Mouse (Mus musculus): ENCODE measurements around the gene Gm18336. TPM values are rescaled to one million over a fixed set of nuclear protein-coding genes. Genes with fewer than 3 reads are reported as not detected.
"Not testable (repeated sequence)": the region's sequence is repeated elsewhere in the genome, so short reads cannot be mapped to it uniquely, and the experiment has no call there.

The Gm18336 gene
- total RNA-seq (2021): not detected in 2 replicates
- long read RNA-seq: 0 reads

GRCm38 (mm10) chrX:73398636-73399035, at the start of gene Gm18336:
Gene Gm18336, minus strand, starts transcription at chrX:73398736.
- not testable (repeated sequence) for DNase-seq

- DNase-seq: no peak
Observed at GRCm38 (mm10) chrX:73441428-73441827, 42.9 kb upstream of the Gm18336 start.

- DNase-seq: no peak
Observed at GRCm38 (mm10) chrX:73435252-73435651, 36.7 kb upstream of the Gm18336 start, which contains the start of gene Trex2. Gene Trex2, minus strand, starts transcription at chrX:73435344.

- DNase-seq: no peak
Observed at GRCm38 (mm10) chrX:73432850-73433249, 34.3 kb upstream of the Gm18336 start.

- DNase-seq: no peak
Observed at GRCm38 (mm10) chrX:73430036-73430435, 31.5 kb upstream of the Gm18336 start.

GRCm38 (mm10) chrX:73412767-73413166, 14.2 kb upstream of the Gm18336 start:
- no peak for DNase-seq

- DNase-seq: peak; percentile 17
Observed at GRCm38 (mm10) chrX:73410880-73411517, 12.5 kb upstream of the Gm18336 start, which contains the start of gene Zfp92. Gene Zfp92, plus strand, starts transcription at chrX:73411096.

GRCm38 (mm10) chrX:73401616-73402015, 3.1 kb upstream of the Gm18336 start:
- DNase-seq: no peak

- no peak for DNase-seq
Observed at GRCm38 (mm10) chrX:73400951-73401350, 2.4 kb upstream of the Gm18336 start.

- DNase-seq: peak; percentile 46
Observed at GRCm38 (mm10) chrX:73396446-73396845, 2.1 kb downstream of the Gm18336 start.

- no peak for DNase-seq
Observed at GRCm38 (mm10) chrX:73391481-73391880, 7.1 kb downstream of the Gm18336 start.

GRCm38 (mm10) chrX:73384924-73385323, 13.6 kb downstream of the Gm18336 start:
- no peak for DNase-seq

- no peak for DNase-seq
Observed at GRCm38 (mm10) chrX:73384419-73384818, 14.1 kb downstream of the Gm18336 start.

GRCm38 (mm10) chrX:73363291-73363690, 35.2 kb downstream of the Gm18336 start:
- no peak for DNase-seq

- DNase-seq: no peak
Observed at GRCm38 (mm10) chrX:73356719-73357118, 41.8 kb downstream of the Gm18336 start.

- DNase-seq: no peak
Observed at GRCm38 (mm10) chrX:73356163-73356562, 42.4 kb downstream of the Gm18336 start.

Other genes starting within 250 kb of the Gm18336 start
- not detected in 2 replicates for gene Xlr5b, start 249.9 kb downstream of the Gm18336 start, total RNA-seq (2021)
- not detected in 2 replicates for gene DXBay18, start 249.3 kb downstream of the Gm18336 start, total RNA-seq (2021)
- gene Spin2d, start 221.7 kb downstream of the Gm18336 start, total RNA-seq (2021): not detected in 2 replicates
- 4.1 and 5.9 TPM in 2 replicates for gene Xlr3b, start 206.5 kb downstream of the Gm18336 start, total RNA-seq (2021)
- gene Xlr4b, start 184.4 kb downstream of the Gm18336 start, total RNA-seq (2021): not detected in 2 replicates
- 9.4 and 11.7 TPM in 2 replicates for gene F8a, start 170.4 kb downstream of the Gm18336 start, total RNA-seq (2021)
- gene Xlr4c, start 155.6 kb downstream of the Gm18336 start, total RNA-seq (2021): not detected in 2 replicates
- 0.21 TPM in 1 of 2 replicates, not detected in the other for gene Xlr3c, start 133.3 kb downstream of the Gm18336 start, total RNA-seq (2021)
- 0.24 TPM in 1 of 2 replicates, not detected in the other for gene Xlr5a, start 105.8 kb downstream of the Gm18336 start, total RNA-seq (2021)
- gene Xlr5c, start 105.8 kb downstream of the Gm18336 start, total RNA-seq (2021): not detected in 2 replicates
- gene Gm45015, start 61.9 kb downstream of the Gm18336 start, total RNA-seq (2021): not detected in 2 replicates
- 23.0 and 27.0 TPM in 2 replicates for gene Zfp275, start 56.1 kb downstream of the Gm18336 start, total RNA-seq (2021)
- 0.19 and 0.24 TPM in 2 replicates for gene Zfp92, start 12.4 kb upstream of the Gm18336 start, total RNA-seq (2021)
- gene Trex2, start 36.6 kb upstream of the Gm18336 start, total RNA-seq (2021): not detected in 2 replicates
- 27.7 and 31.8 TPM in 2 replicates for gene Haus7, start 60.3 kb upstream of the Gm18336 start, total RNA-seq (2021)
- gene Bgn, start 84.9 kb upstream of the Gm18336 start, total RNA-seq (2021): 185 and 205 TPM in 2 replicates
- 38.1 and 43.3 TPM in 2 replicates for gene Atp2b3, start 104.3 kb upstream of the Gm18336 start, total RNA-seq (2021)
- 0.33 and 0.88 TPM in 2 replicates for gene Dusp9, start 240.7 kb upstream of the Gm18336 start, total RNA-seq (2021)

Data from adrenal gland, postnatal 25 days (tissue).